Mouse (Mus musculus) c-Kit-positive CD71-negative TER-119-negative erythroid progenitor cells, embryonic 14.5 days (primary cell): ENCODE measurements at regions not wholly inside any gene's neighbourhood (a gene's known extent, or its start where the extent isn't known, plus 50 kb on each side); places are given as distances from the start of the nearest gene placed in this dataset.
"Not testable (repeated sequence)": the region's sequence is repeated elsewhere in the genome, so short reads cannot be mapped to it uniquely, and the experiment has no call there.

Experiments
- DNase-seq: peaks from one replicate; pipeline ENCODE4 v3.0.0-alpha.2; 2013; ENCODE audit warnings: low read depth

GRCm38 (mm10) chr11:16559001-16559699 is 50.9 kb upstream of the Sec61g start:
- DNase-seq = no peak

- no peak for DNase-seq
These were observed 53.4 kb upstream of the Sec61g start for GRCm38 (mm10) chr11:16561727-16562126.

GRCm38 (mm10) chr11:16589085-16589680 is 80.9 kb upstream of the Sec61g start:
- no peak for DNase-seq

- no peak for DNase-seq
These were observed 82.3 kb upstream of the Sec61g start for GRCm38 (mm10) chr11:16590541-16590940.

- DNase-seq = no peak
These were observed 83.2 kb upstream of the Sec61g start for GRCm38 (mm10) chr11:16591471-16591921.

DNA sequence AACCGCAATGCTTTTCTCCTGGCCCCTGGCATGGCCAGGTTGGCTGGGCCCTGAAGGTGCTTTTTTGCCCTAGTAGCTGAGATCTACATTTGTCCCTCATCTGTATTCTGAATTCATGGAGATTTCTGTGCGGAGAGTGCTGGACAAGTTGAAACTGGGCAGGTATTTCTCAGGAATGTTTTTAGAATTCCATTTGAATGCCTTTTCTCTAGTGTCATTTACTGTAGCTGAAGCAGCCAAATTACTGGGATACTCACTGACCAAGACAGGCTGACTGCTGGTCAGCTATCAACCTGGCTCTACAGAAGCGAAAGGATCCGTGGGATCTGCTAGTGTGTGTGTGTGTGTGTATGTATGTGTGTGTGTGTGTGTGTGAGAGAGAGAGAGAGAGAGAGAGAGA is 83.7 kb upstream of the Sec61g start:
- no peak for DNase-seq

DNA sequence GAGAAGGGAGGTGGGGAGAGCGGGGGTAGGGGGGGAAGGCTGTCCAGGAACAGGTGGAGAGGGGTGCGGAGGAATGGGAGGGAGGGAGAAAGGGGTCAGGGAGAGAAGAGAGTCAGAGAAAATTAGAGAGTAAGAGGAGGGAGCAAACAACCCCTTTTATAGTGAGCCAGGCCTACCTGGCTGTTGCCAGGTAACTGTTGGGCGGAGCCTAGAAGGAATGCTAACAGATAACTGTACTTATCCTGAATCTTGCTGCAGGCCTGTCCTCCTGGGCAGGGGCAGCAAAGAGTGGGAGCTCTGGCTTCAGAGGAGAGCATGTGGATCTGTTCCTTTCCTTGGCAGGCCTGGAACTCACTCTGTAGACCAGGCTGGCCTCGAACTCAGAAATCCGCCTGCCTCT is 84.5 kb upstream of the Sec61g start:
- DNase-seq = no peak

DNA sequence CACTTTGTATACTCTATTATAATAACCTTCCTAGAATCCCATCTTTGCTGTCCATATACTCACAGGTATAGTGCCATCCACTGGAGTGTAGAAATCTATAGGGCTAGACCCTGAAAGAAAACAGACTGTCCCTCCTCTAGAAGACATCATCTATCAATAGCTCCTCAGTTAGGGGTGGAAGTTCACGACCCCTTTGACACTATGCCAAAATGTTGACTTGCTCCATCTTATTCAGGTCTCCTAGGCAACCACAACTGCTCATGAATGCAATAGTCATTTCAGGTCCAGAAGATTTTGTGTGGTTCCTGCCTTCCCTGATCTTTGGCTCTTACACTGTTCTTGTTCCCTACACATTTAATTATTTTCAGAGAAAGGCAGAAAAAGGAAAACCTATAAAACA is 86.5 kb upstream of the Sec61g start:
- DNase-seq = no peak

- no peak for DNase-seq
These were observed 89.0 kb upstream of the Sec61g start for GRCm38 (mm10) chr11:16597038-16597830.

GRCm38 (mm10) chr11:16602947-16603346 is 94.7 kb upstream of the Sec61g start:
- DNase-seq = no peak

DNA sequence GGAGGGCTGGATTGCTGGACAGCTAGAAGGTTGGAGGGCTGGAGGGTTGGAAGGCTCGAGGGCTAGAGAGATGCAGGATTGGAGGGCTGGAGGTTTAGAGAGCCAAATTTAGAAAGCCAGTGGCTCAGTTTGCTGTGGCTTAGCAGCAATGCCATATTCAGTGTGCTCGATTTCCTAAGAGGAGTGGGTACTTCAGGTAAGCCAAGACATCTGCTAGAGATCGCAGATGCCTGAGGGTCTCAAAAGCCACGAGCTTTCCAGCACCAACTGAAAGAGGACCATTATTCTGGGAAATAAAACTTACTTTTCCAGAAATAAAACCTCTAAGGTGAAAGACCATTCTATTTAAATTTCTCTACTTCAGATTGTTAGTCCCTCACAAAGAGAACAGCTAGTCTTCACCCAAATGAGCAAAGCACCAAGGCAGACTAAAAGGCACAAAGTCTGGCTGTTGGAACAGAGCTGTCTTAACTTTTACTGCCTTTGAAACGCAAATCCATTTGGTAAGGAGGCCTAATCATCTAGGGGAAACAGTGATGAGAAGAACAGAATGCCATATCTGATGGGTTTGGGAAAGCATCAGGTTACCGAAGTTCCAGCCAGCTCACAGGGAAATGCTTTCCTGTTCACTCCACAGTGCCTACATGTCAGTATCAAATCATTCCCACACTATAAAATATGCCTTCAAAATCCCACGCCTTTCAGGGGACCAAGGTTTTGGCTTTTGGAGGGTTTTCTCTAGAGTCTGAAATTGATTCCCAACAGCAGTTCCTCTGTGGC is 98.3 kb upstream of the Sec61g start:
- no peak for DNase-seq

GRCm38 (mm10) chr11:16607900-16608422 is 99.7 kb upstream of the Sec61g start:
- not testable (repeated sequence) for DNase-seq

DNA sequence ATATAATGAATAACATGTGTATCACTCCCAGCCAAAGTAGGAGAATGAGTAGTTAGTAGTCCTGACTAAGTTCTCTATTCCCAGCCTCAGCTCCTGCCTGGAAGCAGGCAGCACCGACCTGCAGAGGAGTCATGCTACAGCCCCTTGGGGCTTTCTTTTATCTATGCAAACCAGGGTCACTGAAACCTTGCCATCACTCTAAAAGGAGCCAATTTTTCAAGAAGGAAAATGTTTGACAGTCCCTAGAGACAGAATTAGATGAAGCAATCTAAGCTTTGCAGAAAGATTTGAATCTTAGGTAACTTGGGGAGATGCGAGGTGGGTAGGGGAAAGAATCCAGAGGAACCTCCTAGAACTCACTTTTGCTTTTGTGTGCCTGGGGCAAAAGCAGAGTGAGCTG is 103.5 kb upstream of the Sec61g start:
- no peak for DNase-seq

DNA sequence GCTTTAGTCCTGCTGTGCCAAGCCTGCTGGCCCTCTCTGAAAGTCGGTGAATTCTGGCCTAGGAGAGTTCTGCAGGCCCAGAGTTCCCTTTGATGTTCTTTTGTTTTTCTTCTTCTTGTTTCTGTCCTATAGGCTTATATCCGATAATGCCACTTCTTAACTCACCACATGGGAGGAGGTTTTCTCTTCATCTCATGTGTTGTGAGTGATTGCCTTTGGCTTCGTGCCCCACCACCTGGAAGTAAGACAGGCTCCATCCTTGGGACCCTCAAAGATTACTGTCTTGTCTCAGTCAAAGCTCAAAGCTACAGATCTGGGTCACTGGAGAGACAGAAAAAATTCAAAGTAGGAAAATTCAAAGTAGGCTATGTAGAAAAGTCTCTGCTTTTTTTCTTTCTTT is 104.2 kb upstream of the Sec61g start:
- DNase-seq = no peak

GRCm38 (mm10) chr11:16619736-16620135 is 111.5 kb upstream of the Sec61g start:
- no peak for DNase-seq

- no peak for DNase-seq
These were observed 115.4 kb upstream of the Sec61g start for GRCm38 (mm10) chr11:16623694-16624093.

DNA sequence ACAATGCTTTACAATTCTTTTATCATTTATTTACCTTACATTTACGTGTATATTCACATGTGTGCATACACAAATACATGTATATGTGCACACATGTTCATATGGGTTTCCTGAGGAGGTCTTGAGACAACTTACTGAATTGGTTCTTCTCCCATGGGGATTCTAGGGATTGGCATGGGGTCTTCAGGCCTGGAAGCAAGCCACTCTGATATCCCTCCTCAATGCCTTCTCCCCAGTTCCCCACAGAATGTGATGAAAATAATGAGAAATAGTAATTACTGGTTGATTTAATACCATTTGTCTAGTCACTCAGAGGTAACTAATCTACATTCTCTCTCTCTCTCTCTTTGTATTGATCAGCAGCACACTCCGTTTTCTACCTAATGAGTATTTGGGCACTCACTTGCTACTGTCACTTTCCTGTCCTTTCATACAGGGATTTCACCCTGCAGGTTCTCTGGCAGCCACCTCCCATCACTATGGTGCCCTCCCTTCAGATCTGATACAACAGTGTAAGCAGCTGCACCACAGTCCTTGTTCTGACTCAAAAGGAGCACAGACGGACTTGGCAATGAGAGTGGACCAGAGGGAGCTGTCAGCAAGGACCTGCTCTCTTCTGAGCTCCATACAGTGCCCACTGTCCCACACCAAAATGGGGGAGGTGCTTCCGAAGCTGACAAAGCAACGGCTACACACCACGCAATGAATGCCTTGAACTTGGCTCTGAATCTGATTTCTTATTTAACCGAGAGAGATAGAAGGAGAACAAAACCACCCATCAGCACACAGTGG is 119.2 kb upstream of the Sec61g start:
- DNase-seq = no peak

DNA sequence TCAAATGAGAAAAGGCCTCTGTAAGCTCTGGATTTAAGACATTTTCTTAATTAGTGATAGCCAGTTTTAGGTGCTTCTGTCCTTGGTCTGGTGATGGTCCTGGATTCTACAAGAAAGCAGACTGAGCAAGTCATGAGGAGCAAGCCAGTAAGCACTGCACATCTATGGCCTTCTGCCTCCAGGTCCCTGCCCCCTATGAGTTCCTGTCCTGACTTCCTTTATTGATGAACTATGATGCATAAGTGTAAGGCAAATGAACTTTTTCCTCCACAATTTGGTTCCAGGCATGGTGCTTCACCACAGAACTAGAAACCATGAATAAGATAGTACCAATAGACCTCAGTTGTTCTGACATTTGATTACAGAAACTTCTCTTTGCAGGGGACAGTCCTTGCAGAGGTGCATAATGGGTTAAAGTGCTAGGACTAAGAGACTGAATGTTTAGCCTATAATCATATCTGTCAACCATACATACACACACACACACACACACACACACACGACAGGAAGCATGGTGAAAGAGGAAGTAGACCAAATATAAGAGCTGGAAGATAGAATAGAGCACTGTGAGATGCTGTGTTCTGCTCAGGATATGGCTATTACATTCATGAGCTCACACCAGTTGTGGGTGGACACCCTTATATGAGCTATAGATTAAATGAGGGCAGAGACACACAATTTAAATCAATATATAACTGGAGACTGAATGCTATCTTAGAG is 121.3 kb upstream of the Sec61g start:
- DNase-seq = peak; percentile 12

DNA sequence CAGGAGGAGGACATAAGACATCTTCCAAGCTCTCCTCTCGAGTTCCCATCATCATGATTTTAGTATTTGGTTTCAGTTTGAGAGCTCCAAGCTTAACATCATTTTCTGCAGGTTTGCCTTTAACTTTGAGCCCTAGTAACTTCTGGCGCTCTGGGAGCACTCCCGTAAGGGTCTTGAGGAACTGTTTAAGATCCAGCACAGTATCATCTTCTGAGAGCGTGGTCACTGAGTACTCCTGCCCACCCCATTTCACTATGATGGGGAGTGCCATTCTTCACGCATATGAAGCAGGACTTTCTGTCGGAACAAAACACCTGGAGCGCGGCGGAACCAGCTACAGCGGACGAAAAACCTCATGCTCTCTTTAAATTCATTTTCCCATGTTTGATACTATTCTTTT is 116.2 kb upstream of the Egfr start:
- DNase-seq = not testable (repeated sequence)

GRCm38 (mm10) chr11:16637679-16638078 is 114.3 kb upstream of the Egfr start:
- DNase-seq = no peak

GRCm38 (mm10) chr11:16638349-16638748 is 113.7 kb upstream of the Egfr start:
- DNase-seq = no peak
